Comparison of ENCODE assay signal across 26 mouse cellular contexts in the genomic region with DNA sequence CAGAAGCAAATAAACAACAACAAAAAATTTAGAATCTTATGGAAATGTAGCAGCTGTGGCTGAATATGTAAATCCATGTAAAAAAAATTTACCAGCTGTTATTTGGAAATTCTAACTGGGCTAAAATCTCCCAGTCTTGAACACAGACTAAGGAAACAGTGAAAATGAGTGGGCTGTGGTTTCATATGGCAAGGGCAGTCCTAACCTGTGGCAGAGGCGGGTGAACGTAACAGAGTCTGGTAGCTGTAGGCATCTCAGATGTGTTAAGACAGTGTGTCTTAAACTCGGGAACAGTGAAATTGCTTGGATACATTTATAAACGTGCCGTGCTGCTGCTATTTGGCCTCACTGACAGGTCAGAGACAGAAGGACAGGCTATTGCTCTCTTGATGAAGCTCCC.
"Had no signal": no experiment of that assay in that cellular context is flagged by ENCODE, and none has a peak within 500 bp of the region (broad histone marks: within the 10 kb centered on the region; RNA-seq: fewer than 3 reads in every experiment).

No protein-coding gene starts in this region.

- H3K27ac ChIP-seq: gastrocnemius, adult 2 months; heart, embryonic 10.5 days; hindbrain, embryonic 10.5 days; hindbrain, embryonic 12.5 days; intestine, embryonic 15.5 days; layer of hippocampus, adult 2 months; left cerebral cortex, adult 2 months; limb, embryonic 10.5 days; limb, embryonic 12.5 days; liver, embryonic 13.5 days; liver, embryonic 15.5 days had no signal

- H3K27me3 ChIP-seq: heart, embryonic 12.5 days; hindbrain, embryonic 12.5 days; hindbrain, embryonic 15.5 days; intestine, embryonic 15.5 days; limb, embryonic 12.5 days; liver, embryonic 13.5 days; liver, embryonic 15.5 days had no signal

- ATAC-seq: inflammation-experienced regulatory T-cells, adult 6 months; intestine, embryonic 15.5 days; intestine, postnatal 0 days had no signal

- H3K36me3 ChIP-seq: heart, embryonic 10.5 days; heart, embryonic 12.5 days; hindbrain, embryonic 10.5 days; hindbrain, embryonic 12.5 days; hindbrain, embryonic 15.5 days; intestine, embryonic 15.5 days; limb, embryonic 10.5 days; limb, embryonic 12.5 days; liver, embryonic 13.5 days; liver, embryonic 15.5 days had no signal

- DNase-seq: gastrocnemius, adult 2 months; gastrocnemius, postnatal 10 days; gastrocnemius, postnatal 25 days; heart, adult 18-20 months; heart, postnatal 10 days; heart, postnatal 4 days; kidney, adult 18-20 months; kidney, adult 8-10 months; kidney, postnatal 14 days; kidney, postnatal 4 days; liver; liver, embryonic 13.5 days had no signal

- H3K4me2 ChIP-seq: heart, embryonic 12.5 days; hindbrain, embryonic 12.5 days; hindbrain, embryonic 15.5 days; intestine, embryonic 15.5 days; limb, embryonic 12.5 days; liver, embryonic 11.5 days; liver, embryonic 13.5 days; liver, embryonic 15.5 days had no signal

- H3K9ac ChIP-seq: heart, embryonic 12.5 days; hindbrain, embryonic 12.5 days; hindbrain, embryonic 15.5 days; intestine, embryonic 15.5 days; limb, embryonic 12.5 days; liver, embryonic 13.5 days; liver, embryonic 15.5 days had no signal

- H3K9me3 ChIP-seq: heart, embryonic 10.5 days; heart, embryonic 12.5 days; hindbrain, embryonic 10.5 days; hindbrain, embryonic 12.5 days; hindbrain, embryonic 15.5 days; intestine, embryonic 15.5 days; limb, embryonic 10.5 days; limb, embryonic 12.5 days; liver, embryonic 13.5 days; liver, embryonic 15.5 days had no signal

- H3K4me3 ChIP-seq: gastrocnemius, adult 2 months; heart, embryonic 10.5 days; heart, embryonic 12.5 days; hindbrain, embryonic 10.5 days; hindbrain, embryonic 12.5 days; hindbrain, embryonic 15.5 days; intestine, embryonic 15.5 days; layer of hippocampus, adult 2 months; left cerebral cortex, adult 2 months; limb, embryonic 10.5 days; limb, embryonic 12.5 days; liver, embryonic 13.5 days; liver, embryonic 15.5 days had no signal

- H3K4me1 ChIP-seq: heart, embryonic 10.5 days; heart, embryonic 12.5 days; hindbrain, embryonic 10.5 days; hindbrain, embryonic 12.5 days; intestine, embryonic 15.5 days; limb, embryonic 10.5 days; liver, embryonic 13.5 days; liver, embryonic 15.5 days had no signal
